Mouse (Mus musculus): Measurements from ENCODE around the gene Map7. TPM values are rescaled to one million over a fixed set of nuclear protein-coding genes. Genes with fewer than 3 reads are reported as not detected.

Gene Map7
- total RNA-seq, 1 experiment = 35.2 TPM

- Histone ChIP-seq H3K4me3 (ENCODE audit: insufficient read depth in 1 of 2, low read depth in 1 of 2, low read length in 2 of 2, poor library complexity in 1 of 2, severe bottlenecking in 1 of 2) (no peak overlapping the region), H3K9ac (ENCODE audit: insufficient read depth, low read depth, low read length, poor library complexity, severe bottlenecking) (no peak overlapping the region), H3K4me1 (ENCODE audit: control insufficient read depth in 2 of 2, insufficient read depth in 2 of 2, low read length in 2 of 2, poor library complexity in 1 of 2) (peaks cover 5 to 17% of the 10 kb centered on the region in 2 experiments; a peak in 3 of 4 replicates), H3K36me3 (ENCODE audit: control insufficient read depth, insufficient read depth, low read length, poor library complexity, severe bottlenecking) (no peaks in the 10 kb centered on the region), H3K9me3 (ENCODE audit: control insufficient read depth, insufficient read depth, low read depth, low read length) (no peaks in the 10 kb centered on the region), H3K27ac (ENCODE audit: insufficient read depth, low read depth, low read length, poor library complexity, severe bottlenecking) (no peak overlapping the region)
- DNase-seq (ENCODE audit: low read depth, low spot score) = no peak
- in situ Hi-C loops (cut with MboI; ENCODE audit: low sequenced_read_pairs in 2 of 2, unreplicated experiment in 2 of 2) = no loop called here
- TF ChIP-seq HCFC1 (IDR thresholded peaks at IDR 0.05; ENCODE audit: borderline replicate concordance, insufficient read depth, low read length) (no peak), MAFK (IDR thresholded peaks at IDR 0.05; ENCODE audit: insufficient read depth, low read depth, low read length) (no peak), ZNF384 (IDR thresholded peaks at IDR 0.05; ENCODE audit: low read depth, low read length) (no peak), CHD2 (IDR thresholded peaks at IDR 0.05; ENCODE audit: low read depth, low read length) (no peak), ZC3H11A (IDR thresholded peaks at IDR 0.05; ENCODE audit: borderline replicate concordance, low read depth, low read length) (no peak)
Measured at GRCm38 (mm10) chr10:20287369-20287768, 139.1 kb downstream of the Map7 start.

GRCm38 (mm10) chr10:20290467-20290883, 142.2 kb downstream of the Map7 start:
- Histone ChIP-seq H3K4me1 (ENCODE audit: control insufficient read depth in 2 of 2, insufficient read depth in 2 of 2, low read length in 2 of 2, poor library complexity in 1 of 2) (peaks cover 5 to 13% of the 10 kb centered on the region in 2 experiments; a peak in 3 of 4 replicates), H3K27ac (ENCODE audit: insufficient read depth, low read depth, low read length, poor library complexity, severe bottlenecking) (no peak overlapping the region), H3K9me3 (ENCODE audit: control insufficient read depth, insufficient read depth, low read depth, low read length) (no peaks in the 10 kb centered on the region), H3K4me3 (ENCODE audit: insufficient read depth in 1 of 2, low read depth in 1 of 2, low read length in 2 of 2, poor library complexity in 1 of 2, severe bottlenecking in 1 of 2) (peak overlapping the region; percentile 4 to 30; a peak in 3 of 4 replicates), H3K36me3 (ENCODE audit: control insufficient read depth, insufficient read depth, low read length, poor library complexity, severe bottlenecking) (no peaks in the 10 kb centered on the region), H3K9ac (ENCODE audit: insufficient read depth, low read depth, low read length, poor library complexity, severe bottlenecking) (peak overlapping the region; percentile 41; the same call in 1 of the 2 replicates)
- TF ChIP-seq HCFC1 (IDR thresholded peaks at IDR 0.05; ENCODE audit: borderline replicate concordance, insufficient read depth, low read length) (no peak), CHD2 (IDR thresholded peaks at IDR 0.05; ENCODE audit: low read depth, low read length) (no peak), ZNF384 (IDR thresholded peaks at IDR 0.05; ENCODE audit: low read depth, low read length) (peak; percentile 83), MAFK (IDR thresholded peaks at IDR 0.05; ENCODE audit: insufficient read depth, low read depth, low read length) (no peak), ZC3H11A (IDR thresholded peaks at IDR 0.05; ENCODE audit: borderline replicate concordance, low read depth, low read length) (peak; percentile 51; the same call in 1 of the 2 replicates)
- in situ Hi-C loops (cut with MboI; ENCODE audit: low sequenced_read_pairs in 2 of 2, unreplicated experiment in 2 of 2) = no loop called here
- peak; percentile 76 for DNase-seq (ENCODE audit: low read depth, low spot score)

- Histone ChIP-seq H3K9ac (ENCODE audit: insufficient read depth, low read depth, low read length, poor library complexity, severe bottlenecking) (no peak overlapping the region), H3K4me1 (ENCODE audit: control insufficient read depth in 2 of 2, insufficient read depth in 2 of 2, low read length in 2 of 2, poor library complexity in 1 of 2) (peaks cover 7 to 15% of the 10 kb centered on the region in 2 experiments), H3K4me3 (ENCODE audit: insufficient read depth in 1 of 2, low read depth in 1 of 2, low read length in 2 of 2, poor library complexity in 1 of 2, severe bottlenecking in 1 of 2) (no peak overlapping the region), H3K36me3 (ENCODE audit: control insufficient read depth, insufficient read depth, low read length, poor library complexity, severe bottlenecking) (no peaks in the 10 kb centered on the region), H3K27ac (ENCODE audit: insufficient read depth, low read depth, low read length, poor library complexity, severe bottlenecking) (no peak overlapping the region), H3K9me3 (ENCODE audit: control insufficient read depth, insufficient read depth, low read depth, low read length) (no peaks in the 10 kb centered on the region)
- in situ Hi-C loops (cut with MboI; ENCODE audit: low sequenced_read_pairs in 2 of 2, unreplicated experiment in 2 of 2) = no loop called here
- peak; percentile 50 for DNase-seq (ENCODE audit: low read depth, low spot score)
- TF ChIP-seq ZNF384 (IDR thresholded peaks at IDR 0.05; ENCODE audit: low read depth, low read length) = no peak
- no peak for TF ChIP-seq HCFC1 (IDR thresholded peaks at IDR 0.05; ENCODE audit: borderline replicate concordance, insufficient read depth, low read length)
- TF ChIP-seq MAFK (IDR thresholded peaks at IDR 0.05; ENCODE audit: insufficient read depth, low read depth, low read length) = no peak
Measured at GRCm38 (mm10) chr10:20295961-20296360, 147.7 kb downstream of the Map7 start.

- TF ChIP-seq ZNF384 (IDR thresholded peaks at IDR 0.05; ENCODE audit: low read depth, low read length) = no peak
- no peak for TF ChIP-seq HCFC1 (IDR thresholded peaks at IDR 0.05; ENCODE audit: borderline replicate concordance, insufficient read depth, low read length)
- TF ChIP-seq CHD2 (IDR thresholded peaks at IDR 0.05; ENCODE audit: low read depth, low read length) = no peak
- no peak for TF ChIP-seq ZC3H11A (IDR thresholded peaks at IDR 0.05; ENCODE audit: borderline replicate concordance, low read depth, low read length)
- no peak for TF ChIP-seq MAFK (IDR thresholded peaks at IDR 0.05; ENCODE audit: insufficient read depth, low read depth, low read length)
- DNase-seq (ENCODE audit: low read depth, low spot score) = no peak
- in situ Hi-C loops (cut with MboI; ENCODE audit: low sequenced_read_pairs in 2 of 2, unreplicated experiment in 2 of 2) = no loop called here
- peaks cover 7 to 15% of the 10 kb centered on the region in 2 experiments for H3K4me1 ChIP-seq (ENCODE audit: control insufficient read depth in 2 of 2, insufficient read depth in 2 of 2, low read length in 2 of 2, poor library complexity in 1 of 2)
- no peak overlapping the region; the same call in 1 of the 2 replicates for H3K27ac ChIP-seq (ENCODE audit: insufficient read depth, low read depth, low read length, poor library complexity, severe bottlenecking)
- H3K9ac ChIP-seq (ENCODE audit: insufficient read depth, low read depth, low read length, poor library complexity, severe bottlenecking) = no peak overlapping the region
- H3K36me3 ChIP-seq (ENCODE audit: control insufficient read depth, insufficient read depth, low read length, poor library complexity, severe bottlenecking) = no peaks in the 10 kb centered on the region
- no peak overlapping the region for H3K4me3 ChIP-seq (ENCODE audit: insufficient read depth in 1 of 2, low read depth in 1 of 2, low read length in 2 of 2, poor library complexity in 1 of 2, severe bottlenecking in 1 of 2)
- H3K9me3 ChIP-seq (ENCODE audit: control insufficient read depth, insufficient read depth, low read depth, low read length) = no peaks in the 10 kb centered on the region
Measured at GRCm38 (mm10) chr10:20298152-20298920, 150.1 kb downstream of the Map7 start.

Measured in ES-E14 (cell line).